Mouse (Mus musculus) small intestine, adult 2 months (tissue): ENCODE data around the gene Dlgap1. TPM values are rescaled to one million over a fixed set of nuclear protein-coding genes. Genes with fewer than 3 reads are reported as not detected.

ENCODE experiments used
- H3K27ac ChIP-seq: fragments of 200-500 bp; 2 replicates; pipeline ENCODE4 v1.5.1; 2012; ENCODE audit warnings: low read depth, low read length, control low read depth, inconsistent platforms; ENCODE audit not compliant: insufficient read depth
- H3K27me3 ChIP-seq: fragments of 200-500 bp; 2 replicates; pipeline ENCODE4 v1.6.1; 2012; ENCODE audit warnings: mild to moderate bottlenecking, moderate library complexity, low read length, inconsistent platforms; ENCODE audit not compliant: control insufficient read depth, insufficient read depth
- H3K36me3 ChIP-seq: fragments of 200-500 bp; 2 replicates; pipeline ENCODE4 v1.6.1; 2012; ENCODE audit warnings: mild to moderate bottlenecking, low read length, control low read depth, inconsistent platforms; ENCODE audit not compliant: control insufficient read depth, insufficient read depth
- H3K4me1 ChIP-seq: fragments of 200-500 bp; 2 replicates; pipeline ENCODE4 v1.6.1; 2012; ENCODE audit warnings: low read length, inconsistent platforms, mixed read lengths; ENCODE audit not compliant: control insufficient read depth, insufficient read depth, insufficient read length
- H3K4me3 ChIP-seq: fragments of 200-500 bp; 2 replicates; pipeline ENCODE4 v1.5.1; 2012; ENCODE audit warnings: low read depth, mild to moderate bottlenecking, control low read depth, inconsistent platforms, low read length, moderate library complexity
- CTCF ChIP-seq: fragments of 200-500 bp; IDR thresholded peaks from 2 replicates; pipeline ENCODE4 v1.5.1; 2012; ENCODE audit warnings: low read depth, mild to moderate bottlenecking, control low read depth, inconsistent platforms, low read length, moderate library complexity, mixed read lengths; ENCODE audit not compliant: insufficient replicate concordance, insufficient read length; ENCODE audit errors: extremely low read depth
- POLR2A ChIP-seq: fragments of 200-500 bp; IDR thresholded peaks from 2 replicates; pipeline ENCODE4 v1.6.1; 2012; ENCODE audit warnings: low read depth, mild to moderate bottlenecking, control low read depth, inconsistent platforms, low read length, moderate library complexity
- WGBS: fragments of 180-500 bp; shearing (Covaris S2); methylation state at CpG from one replicate; pipeline ENCODE4 v1.1.7; 2018; 5-methylcytosine and 5-hydroxymethylcytosine counted together
- polyA plus RNA-seq: library from polyadenylated mRNA; depleted of rRNA; stranded (reverse); fragments of >200 nt; gene quantifications from 2 replicates; pipeline ENCODE4 v1.2.3, GENCODE M21; 2012

The Dlgap1 gene
- polyA plus RNA-seq, 1 experiment: 0.61 TPM

- no peak for TF ChIP-seq POLR2A
- TF ChIP-seq CTCF: no peak
- WGBS: 70% methylated on average over 6 of the region's 6 CpGs
- no peak overlapping the region for H3K27ac ChIP-seq
These were observed 643.3 kb downstream of the Dlgap1 start for GRCm38 (mm10) chr17:70612171-70612570.

DNA sequence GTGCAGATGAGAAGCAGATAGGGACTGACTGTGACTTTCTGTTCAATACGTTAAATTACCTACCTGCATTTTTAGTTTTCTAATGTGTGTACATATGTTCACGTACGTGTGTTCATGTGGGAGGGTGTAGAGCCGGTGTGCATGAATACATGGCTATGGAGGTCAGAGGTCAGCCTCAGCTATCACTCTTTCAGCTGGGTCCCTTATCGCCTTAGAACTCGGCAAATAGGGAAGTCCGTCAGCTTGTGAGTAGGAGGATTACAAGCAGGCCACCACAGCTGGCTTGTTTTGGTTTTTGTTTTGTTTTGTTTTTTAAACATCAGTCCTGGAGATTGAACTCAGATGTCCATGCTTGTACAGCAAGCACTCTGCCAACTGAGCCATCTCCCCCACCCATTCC is 645.0 kb downstream of the Dlgap1 start:
- WGBS: 58% methylated on average over 7 of the region's 7 CpGs
- no peaks in the 10 kb centered on the region for H3K4me1 ChIP-seq
- no peaks in the 10 kb centered on the region for H3K36me3 ChIP-seq
- H3K27ac ChIP-seq: no peak overlapping the region
- no peak overlapping the region for H3K4me3 ChIP-seq
- H3K27me3 ChIP-seq: no peaks in the 10 kb centered on the region
- TF ChIP-seq CTCF (no peak), POLR2A (no peak)

More at GRCm38 (mm10) chr17:70612171-70612570, 643.3 kb downstream of the Dlgap1 start:
- H3K4me3 ChIP-seq: no peak overlapping the region
- H3K36me3 ChIP-seq: no peaks in the 10 kb centered on the region
- H3K27me3 ChIP-seq: no peaks in the 10 kb centered on the region
- H3K4me1 ChIP-seq: no peaks in the 10 kb centered on the region

GRCm38 (mm10) chr17:70614407-70615060 is 645.7 kb downstream of the Dlgap1 start:
- H3K36me3 ChIP-seq: no peaks in the 10 kb centered on the region
- no peak overlapping the region for H3K27ac ChIP-seq
- no peaks in the 10 kb centered on the region for H3K27me3 ChIP-seq
- no peaks in the 10 kb centered on the region for H3K4me1 ChIP-seq
- no peak overlapping the region for H3K4me3 ChIP-seq
- TF ChIP-seq CTCF (no peak), POLR2A (no peak)
- WGBS: 72% methylated on average over 5 of the region's 5 CpGs

GRCm38 (mm10) chr17:70622493-70622892 is 653.6 kb downstream of the Dlgap1 start:
- 84% methylated on average over 8 of the region's 8 CpGs for WGBS
- H3K36me3 ChIP-seq: no peaks in the 10 kb centered on the region
- H3K27ac ChIP-seq: no peak overlapping the region
- no peaks in the 10 kb centered on the region for H3K27me3 ChIP-seq
- TF ChIP-seq CTCF (no peak), POLR2A (no peak)
- no peaks in the 10 kb centered on the region for H3K4me1 ChIP-seq
- no peak overlapping the region for H3K4me3 ChIP-seq

DNA sequence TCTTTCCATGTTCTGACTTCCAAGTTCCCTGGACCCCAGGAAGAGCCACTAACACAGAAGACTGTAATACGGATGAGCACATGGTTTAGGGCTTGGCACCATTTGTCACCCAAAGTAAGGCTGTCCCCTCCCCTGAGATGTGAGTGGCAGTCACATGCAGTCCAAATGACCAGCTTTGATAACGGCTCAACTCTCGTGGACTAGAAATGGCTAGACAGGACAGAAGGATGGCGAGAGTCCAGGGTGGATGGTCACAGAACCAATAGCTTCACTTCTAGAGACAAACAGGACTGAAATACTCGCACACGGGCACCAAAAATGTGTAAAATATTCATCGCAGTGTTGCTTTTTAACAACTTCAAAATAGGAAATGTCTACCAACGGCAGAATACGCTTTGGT is 657.5 kb downstream of the Dlgap1 start:
- Histone ChIP-seq H3K4me3 (no peak overlapping the region), H3K36me3 (no peaks in the 10 kb centered on the region), H3K4me1 (no peaks in the 10 kb centered on the region), H3K27ac (no peak overlapping the region), H3K27me3 (no peaks in the 10 kb centered on the region)
- WGBS: 87% methylated on average over 9 of the region's 9 CpGs
- TF ChIP-seq POLR2A: no peak
- TF ChIP-seq CTCF: no peak

DNA sequence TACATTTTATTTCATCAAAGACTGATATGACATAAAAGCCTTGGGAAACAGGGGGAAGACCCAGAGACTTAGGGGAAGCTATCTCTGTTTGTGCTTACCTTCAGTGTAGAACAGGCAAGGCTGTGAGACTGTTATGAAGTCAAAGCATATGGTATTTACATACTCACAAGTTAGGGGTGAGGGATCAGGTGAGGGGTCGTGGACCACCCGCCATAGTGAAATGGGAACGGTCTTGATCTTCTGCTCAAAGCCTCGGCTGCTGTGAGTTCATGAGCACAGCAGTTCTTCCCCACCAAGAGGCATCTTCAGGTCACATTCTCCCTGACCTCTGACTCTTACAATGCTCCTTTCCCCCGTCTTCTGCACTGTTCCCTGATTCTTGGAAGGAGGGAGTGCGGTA is 658.1 kb downstream of the Dlgap1 start:
- Histone ChIP-seq H3K4me1 (no peaks in the 10 kb centered on the region), H3K4me3 (no peak overlapping the region), H3K27me3 (no peaks in the 10 kb centered on the region), H3K27ac (no peak overlapping the region), H3K36me3 (no peaks in the 10 kb centered on the region)
- WGBS: 76% methylated on average over 6 of the region's 6 CpGs
- TF ChIP-seq POLR2A: no peak
- TF ChIP-seq CTCF: no peak

DNA sequence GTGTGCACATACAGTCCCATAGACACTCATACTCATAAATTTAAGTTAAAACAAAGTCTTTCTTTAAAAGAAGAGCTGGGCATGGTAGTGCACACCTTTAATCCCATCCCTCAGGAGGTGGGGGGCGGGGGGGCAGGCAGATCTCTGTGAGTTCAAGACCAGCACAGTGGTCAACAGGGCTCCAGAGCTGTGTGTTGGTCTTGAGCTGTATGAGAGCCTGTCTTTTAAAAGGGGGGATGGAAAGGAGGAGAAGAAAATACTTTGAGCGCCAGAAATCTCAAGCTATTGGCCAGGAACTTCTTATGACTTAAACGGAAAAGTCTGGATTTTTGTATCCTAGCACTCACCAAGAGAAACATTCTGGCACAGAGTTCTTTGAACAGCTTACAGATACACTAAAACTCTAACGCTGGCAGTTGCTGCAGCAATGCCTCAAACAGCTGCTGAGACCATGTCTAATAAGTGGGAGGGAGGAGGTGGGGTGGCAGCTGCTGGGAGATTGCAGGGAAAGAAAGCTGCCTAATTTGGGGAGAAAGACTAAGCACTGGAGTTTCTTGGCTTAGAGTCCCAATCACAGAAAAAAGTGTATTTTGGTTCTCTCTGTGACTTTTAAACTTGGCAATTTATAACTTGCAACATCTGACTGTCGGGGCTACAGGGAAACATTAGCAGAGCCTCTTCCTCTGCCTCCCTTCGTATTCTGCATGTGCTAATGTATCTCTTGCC is 660.9 kb downstream of the Dlgap1 start:
- H3K4me1 ChIP-seq: no peaks in the 10 kb centered on the region
- TF ChIP-seq CTCF: no peak
- WGBS: 68% methylated on average over 6 of the region's 6 CpGs
- H3K36me3 ChIP-seq: no peaks in the 10 kb centered on the region
- no peaks in the 10 kb centered on the region for H3K27me3 ChIP-seq
- H3K27ac ChIP-seq: no peak overlapping the region
- H3K4me3 ChIP-seq: no peak overlapping the region
